Mouse (Mus musculus): ENCODE results near the gene Smr2.
"Not testable (repeated sequence)": the region's sequence is repeated elsewhere in the genome, so short reads cannot be mapped to it uniquely, and the experiment has no call there.

Smr2 gene

GRCm38 (mm10) chr5:88086256-88086655, at the start of gene Smr2:
Smr2 (plus strand) TSS chr5:88086556.
- DNase-seq (ENCODE audit: low spot score), result not testable (repeated sequence)

- DNase-seq (ENCODE audit: low spot score), result no peak
Measured at GRCm38 (mm10) chr5:88111430-88111829, 25.1 kb downstream of the Smr2 start, which contains the start of gene Gm11116. Gm11116 (minus strand) TSS chr5:88111530.

- no peak for DNase-seq (ENCODE audit: low spot score)
Measured at GRCm38 (mm10) chr5:88153999-88154398, 67.6 kb downstream of the Smr2 start, which contains the start of gene Gm11115. Gm11115 (minus strand) TSS chr5:88154099.
